Mouse (Mus musculus): ENCODE data around the gene Trim26.

GRCm38 (mm10) chr17:36897065-36897464 lies 60.1 kb downstream of the Trim26 start:
- TF ChIP-seq CTCF (IDR thresholded peaks at IDR 0.05; ENCODE audit: borderline replicate concordance, insufficient read depth, low read length) (no peak), POLR2A (IDR thresholded peaks at IDR 0.05; ENCODE audit: low read depth, low read length) (no peak)
